Mouse (Mus musculus) embryo, embryonic 10 days (tissue): Measurements from ENCODE around the gene Mcpt4.
"Not testable (repeated sequence)": the region's sequence is repeated elsewhere in the genome, so short reads cannot be mapped to it uniquely, and the experiment has no call there.

Experiments
- DNase-seq: peaks from one replicate; pipeline ENCODE4 v3.0.0-alpha.2; 2015; ENCODE audit warnings: low spot score

Gene Mcpt4

GRCm38 (mm10) chr14:56062213-56062612 is at the start of gene Mcpt4:
Gene Mcpt4 (minus strand): TSS chr14:56062313.
- DNase-seq, result not testable (repeated sequence)

- no peak for DNase-seq
These were observed 43.5 kb upstream of the Mcpt4 start for GRCm38 (mm10) chr14:56105447-56106180.

GRCm38 (mm10) chr14:56105016-56105415 is 42.9 kb upstream of the Mcpt4 start:
- no peak for DNase-seq

- DNase-seq, result no peak
These were observed 41.3 kb upstream of the Mcpt4 start for GRCm38 (mm10) chr14:56103452-56103851.

GRCm38 (mm10) chr14:56102386-56102785 is 40.3 kb upstream of the Mcpt4 start, which contains the start of gene Ctsg:
Gene Ctsg (minus strand): TSS chr14:56102574.
- no peak for DNase-seq

- peak; percentile 45 for DNase-seq
These were observed 36.8 kb upstream of the Mcpt4 start for GRCm38 (mm10) chr14:56098940-56099339.

- DNase-seq, result peak; percentile 7
These were observed 35.5 kb upstream of the Mcpt4 start for GRCm38 (mm10) chr14:56097597-56097996.

- DNase-seq, result no peak
These were observed 31.2 kb upstream of the Mcpt4 start for GRCm38 (mm10) chr14:56093353-56093752.

GRCm38 (mm10) chr14:56086711-56087110 is 24.6 kb upstream of the Mcpt4 start:
- DNase-seq, result no peak

GRCm38 (mm10) chr14:56085167-56085566 is 23.1 kb upstream of the Mcpt4 start, which contains the start of gene Mcpt8:
Gene Mcpt8 (minus strand): TSS chr14:56085273.
- no peak for DNase-seq

- no peak for DNase-seq
These were observed 19.9 kb upstream of the Mcpt4 start for GRCm38 (mm10) chr14:56082016-56082415.

GRCm38 (mm10) chr14:56057722-56058121 is 4.4 kb downstream of the Mcpt4 start:
- DNase-seq, result no peak

GRCm38 (mm10) chr14:56055408-56055807 is 6.7 kb downstream of the Mcpt4 start:
- no peak for DNase-seq

GRCm38 (mm10) chr14:56041792-56042191 is 20.3 kb downstream of the Mcpt4 start, which contains the start of gene Mcpt2:
Gene Mcpt2 (plus strand): TSS chr14:56042041.
- DNase-seq, result not testable (repeated sequence)

- DNase-seq, result no peak
These were observed 27.7 kb downstream of the Mcpt4 start for GRCm38 (mm10) chr14:56034433-56034832.

- DNase-seq, result not testable (repeated sequence)
These were observed 31.7 kb downstream of the Mcpt4 start, which contains the start of gene Mcpt9 for GRCm38 (mm10) chr14:56030395-56030794. Gene Mcpt9 (minus strand): TSS chr14:56030495.

GRCm38 (mm10) chr14:56021305-56021704 is 40.8 kb downstream of the Mcpt4 start:
- not testable (repeated sequence) for DNase-seq

- DNase-seq, result no peak
These were observed 42.7 kb downstream of the Mcpt4 start for GRCm38 (mm10) chr14:56019446-56019845.

GRCm38 (mm10) chr14:56017671-56018070 is 44.4 kb downstream of the Mcpt4 start, which contains the start of gene Mcpt1:
Gene Mcpt1 (plus strand): TSS chr14:56017971.
- DNase-seq, result not testable (repeated sequence)

GRCm38 (mm10) chr14:56013924-56014323 is 48.2 kb downstream of the Mcpt4 start:
- DNase-seq, result no peak

- no peak for DNase-seq
These were observed 49.0 kb downstream of the Mcpt4 start for GRCm38 (mm10) chr14:56013147-56013546.
